Mouse (Mus musculus) lung, postnatal 0 days (tissue): Measurements from ENCODE around the gene Aaas. TPM values are rescaled to one million over a fixed set of nuclear protein-coding genes. Genes with fewer than 3 reads are reported as not detected.

Source experiments
- ATAC-seq: fragments of 200-750 bp; cut with Nextera tagmentation; 2 replicates; pipeline ENCODE4 v1.8.0; 2017; ENCODE audit warnings: moderate library complexity
- DNase-seq: peaks from one replicate; pipeline ENCODE4 v3.0.0-alpha.2; 2016; ENCODE audit warnings: low spot score
- H3K27ac ChIP-seq: fragments of 300-500 bp; sonication (generic); 2 replicates; pipeline ENCODE4 v1.5.1; 2014; ENCODE audit warnings: antibody characterized with exemption, mild to moderate bottlenecking, low read length, mixed read lengths
- H3K27me3 ChIP-seq: fragments of 300-500 bp; sonication (generic); replicated peaks from 2 replicates; pipeline ENCODE4 v1.6.1; 2014; ENCODE audit warnings: low read length, mixed read lengths; ENCODE audit not compliant: insufficient read depth
- H3K36me3 ChIP-seq: fragments of 300-500 bp; sonication (generic); 2 replicates; pipeline ENCODE4 v1.6.1; 2014; ENCODE audit warnings: low read length, mixed read lengths; ENCODE audit not compliant: insufficient read depth
- H3K4me1 ChIP-seq: fragments of 300-500 bp; sonication (generic); 2 replicates; pipeline ENCODE4 v1.6.1; 2014; ENCODE audit warnings: antibody characterized with exemption, low read depth, low read length, mixed read lengths; ENCODE audit not compliant: insufficient read depth
- H3K4me2 ChIP-seq: fragments of 300-500 bp; sonication (generic); replicated peaks from 2 replicates; pipeline ENCODE4 v1.6.1; 2014; ENCODE audit warnings: low read depth, mild to moderate bottlenecking, low read length, moderate library complexity, mixed read lengths
- H3K4me3 ChIP-seq: fragments of 300-500 bp; sonication (generic); 2 replicates; pipeline ENCODE4 v1.5.1; 2014; ENCODE audit warnings: low read depth, low read length
- H3K9ac ChIP-seq: fragments of 300-500 bp; sonication (generic); replicated peaks from 2 replicates; pipeline ENCODE4 v1.6.1; 2014; ENCODE audit warnings: low read depth, mild to moderate bottlenecking
- H3K9me3 ChIP-seq: fragments of 300-500 bp; sonication (generic); 2 replicates; pipeline ENCODE4 v1.6.1; 2016; ENCODE audit warnings: low read length, mixed read lengths
- CTCF ChIP-seq: IDR thresholded peaks from 2 replicates; pipeline ENCODE4 v1.5.1; 2016; ENCODE audit warnings: antibody characterized with exemption, mild to moderate bottlenecking
- EP300 ChIP-seq: IDR thresholded peaks from 2 replicates; pipeline ENCODE4 v1.6.1; 2016; ENCODE audit warnings: antibody characterized with exemption, mild to moderate bottlenecking, control low read depth
- WGBS: fragments of 180-500 bp; shearing (Covaris S2); extraction: QIAGEN DNeasy Blood & Tissue Kit; methylation state at CpG from one replicate; pipeline ENCODE4 v1.1.7; 2014; 5-methylcytosine and 5-hydroxymethylcytosine counted together
- polyA plus RNA-seq: library from polyadenylated mRNA; unstranded; fragments of >200 nt; fragmentation: Nextera tagmentation; extraction: Ambion mirVana; gene quantifications from 2 replicates; pipeline ENCODE4 v1.2.1, GENCODE M21; 2015

The Aaas gene
- polyA plus RNA-seq, 1 experiment from 2014 or later: 16.2 TPM

DNA sequence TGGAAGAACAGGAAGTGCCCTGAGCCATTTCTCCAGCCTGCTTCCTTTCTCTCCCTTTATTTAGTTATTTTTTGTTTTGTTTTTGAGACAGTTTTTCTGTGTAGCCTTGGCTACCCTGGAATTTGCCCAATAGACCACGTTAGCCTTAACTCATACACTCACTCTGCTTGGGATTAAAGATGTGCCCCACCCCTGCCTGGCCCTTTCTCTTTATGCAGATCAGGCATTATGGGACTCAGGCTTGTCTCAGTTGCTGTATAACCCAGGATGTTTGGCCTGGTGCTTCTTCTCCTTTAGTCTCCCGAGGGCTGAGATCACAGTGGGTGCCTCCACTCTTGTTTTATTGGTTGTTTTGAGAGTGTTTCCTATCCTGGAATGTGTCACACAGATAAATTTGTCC lies 41.9 kb upstream of the Aaas start:
- no peak for TF ChIP-seq CTCF
- no peak for TF ChIP-seq EP300
- Histone ChIP-seq H3K27ac (no peak overlapping the region), H3K9me3 (no peaks in the 10 kb centered on the region), H3K27me3 (no peaks in the 10 kb centered on the region), H3K9ac (no peak overlapping the region), H3K4me1 (peaks cover 11% of the 10 kb centered on the region; the same call in 1 of the 2 replicates), H3K4me3 (no peak overlapping the region), H3K36me3 (no peaks in the 10 kb centered on the region), H3K4me2 (no peak overlapping the region)
- ATAC-seq: no peak
- WGBS: 34% methylated on average over 2 of the region's 2 CpGs
- DNase-seq: no peak

DNA sequence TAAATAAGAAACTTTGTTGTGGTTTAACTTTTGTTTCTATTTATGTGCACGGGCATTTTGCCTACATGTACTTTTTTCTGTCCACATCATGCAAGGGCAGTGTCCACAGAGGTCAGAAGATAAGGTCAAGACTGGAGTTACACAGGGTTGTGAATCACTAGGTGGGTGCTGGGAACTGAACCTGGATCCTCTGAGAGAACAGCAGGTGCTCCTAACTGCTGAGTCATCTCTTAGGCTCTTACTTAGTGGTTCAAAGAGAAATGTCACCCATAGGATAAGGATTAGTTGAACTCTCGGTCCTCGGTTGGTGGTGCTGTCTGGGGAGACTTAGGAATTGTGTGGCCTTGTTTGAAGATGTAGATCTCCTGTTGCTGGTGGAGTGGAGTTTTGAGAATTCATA lies 38.4 kb upstream of the Aaas start:
- no peak overlapping the region for H3K27ac ChIP-seq
- peaks cover 5% of the 10 kb centered on the region; the same call in 1 of the 2 replicates for H3K4me1 ChIP-seq
- WGBS: 85% methylated on average over 3 of the region's 3 CpGs
- H3K9ac ChIP-seq: no peak overlapping the region
- no peak for TF ChIP-seq CTCF
- no peak for TF ChIP-seq EP300
- H3K36me3 ChIP-seq: no peaks in the 10 kb centered on the region
- ATAC-seq (no peak), DNase-seq (no peak)
- no peaks in the 10 kb centered on the region for H3K9me3 ChIP-seq
- H3K4me2 ChIP-seq: no peak overlapping the region
- H3K27me3 ChIP-seq: no peaks in the 10 kb centered on the region
- H3K4me3 ChIP-seq: no peak overlapping the region

DNA sequence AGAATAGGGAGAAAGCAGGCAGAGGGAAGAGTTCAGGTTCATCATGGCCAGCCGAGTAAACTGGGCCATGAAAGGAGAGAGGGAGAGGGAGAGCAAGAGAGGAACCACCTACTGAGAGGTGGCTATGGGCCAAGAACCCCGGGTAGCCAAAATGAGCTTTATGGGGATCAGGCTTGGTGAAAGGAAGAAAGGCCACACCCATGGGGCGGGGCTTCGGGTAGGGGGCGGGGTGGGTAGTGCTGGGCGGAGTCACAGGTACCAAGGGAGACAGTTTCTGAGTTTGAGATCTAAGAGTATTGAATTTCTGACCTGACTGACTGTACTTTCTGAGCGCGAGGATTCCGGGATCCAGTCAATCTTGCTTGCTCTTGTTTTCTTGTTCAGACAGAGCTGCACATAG lies 36.1 kb upstream of the Aaas start:
- Histone ChIP-seq H3K27ac (no peak overlapping the region), H3K9me3 (no peaks in the 10 kb centered on the region), H3K9ac (no peak overlapping the region), H3K27me3 (no peaks in the 10 kb centered on the region), H3K4me2 (no peak overlapping the region), H3K36me3 (no peaks in the 10 kb centered on the region), H3K4me3 (no peak overlapping the region), H3K4me1 (no peaks in the 10 kb centered on the region)
- no peak for TF ChIP-seq CTCF
- no peak for TF ChIP-seq EP300
- ATAC-seq: no peak
- no peak for DNase-seq
- 50% methylated on average over 9 of the region's 9 CpGs for WGBS

DNA sequence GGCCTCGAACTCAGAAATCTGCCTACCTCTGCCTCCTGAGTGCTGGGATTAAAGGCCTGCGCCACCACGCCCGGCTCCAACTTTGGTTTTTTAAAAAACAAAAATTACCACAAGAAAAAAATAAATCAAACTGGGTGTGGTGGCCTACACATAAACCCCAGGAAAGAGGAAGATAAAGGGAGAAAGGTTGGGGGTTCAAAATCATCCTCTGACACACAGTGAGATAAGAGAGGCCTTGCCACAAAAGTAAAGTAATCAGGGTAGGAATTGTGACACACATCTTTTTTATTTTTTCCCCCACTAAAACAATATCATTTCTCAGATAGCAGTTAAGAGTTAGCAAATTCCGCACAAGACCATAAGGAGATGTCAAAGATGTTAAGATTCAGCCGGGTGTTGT lies 33.1 kb upstream of the Aaas start:
- H3K4me2 ChIP-seq: no peak overlapping the region
- no peaks in the 10 kb centered on the region for H3K4me1 ChIP-seq
- DNase-seq: no peak
- H3K4me3 ChIP-seq: no peak overlapping the region
- H3K9me3 ChIP-seq: no peaks in the 10 kb centered on the region
- ATAC-seq: no peak
- TF ChIP-seq CTCF (no peak), EP300 (no peak)
- no peaks in the 10 kb centered on the region for H3K36me3 ChIP-seq
- 81% methylated on average over 6 of the region's 6 CpGs for WGBS
- no peak overlapping the region for H3K9ac ChIP-seq
- H3K27ac ChIP-seq: no peak overlapping the region
- H3K27me3 ChIP-seq: no peaks in the 10 kb centered on the region

DNA sequence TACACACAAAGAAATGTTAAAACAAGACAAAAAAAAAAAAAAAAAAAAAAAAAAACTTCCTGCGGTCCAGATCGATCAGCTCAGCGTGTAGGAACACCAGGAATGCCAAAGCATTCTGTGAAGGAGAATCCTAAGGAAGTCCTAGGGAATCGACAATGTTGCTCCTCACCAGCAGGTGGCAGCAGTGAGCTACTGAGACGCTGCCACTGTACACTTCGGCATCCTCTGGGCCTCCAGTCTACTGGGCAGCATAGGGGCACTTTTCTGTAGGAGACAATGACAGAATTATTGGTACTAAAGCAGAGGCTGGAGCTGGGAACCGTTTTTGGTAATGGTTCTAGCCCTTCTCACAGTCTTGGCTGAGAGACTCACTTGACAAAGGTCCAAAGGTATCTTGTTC lies 31.0 kb upstream of the Aaas start:
- H3K9ac ChIP-seq: no peak overlapping the region
- no peak overlapping the region for H3K4me3 ChIP-seq
- H3K4me2 ChIP-seq: no peak overlapping the region
- under 1% methylated on average over 7 of the region's 7 CpGs for WGBS
- H3K36me3 ChIP-seq: no peaks in the 10 kb centered on the region
- peak; percentile 57 for ATAC-seq
- H3K27ac ChIP-seq: no peak overlapping the region
- no peaks in the 10 kb centered on the region for H3K9me3 ChIP-seq
- H3K27me3 ChIP-seq: no peaks in the 10 kb centered on the region
- TF ChIP-seq EP300 (no peak), CTCF (peak; percentile 97)
- peak; percentile 90 for DNase-seq
- H3K4me1 ChIP-seq: peaks cover 7% of the 10 kb centered on the region; the same call in 1 of the 2 replicates

DNA sequence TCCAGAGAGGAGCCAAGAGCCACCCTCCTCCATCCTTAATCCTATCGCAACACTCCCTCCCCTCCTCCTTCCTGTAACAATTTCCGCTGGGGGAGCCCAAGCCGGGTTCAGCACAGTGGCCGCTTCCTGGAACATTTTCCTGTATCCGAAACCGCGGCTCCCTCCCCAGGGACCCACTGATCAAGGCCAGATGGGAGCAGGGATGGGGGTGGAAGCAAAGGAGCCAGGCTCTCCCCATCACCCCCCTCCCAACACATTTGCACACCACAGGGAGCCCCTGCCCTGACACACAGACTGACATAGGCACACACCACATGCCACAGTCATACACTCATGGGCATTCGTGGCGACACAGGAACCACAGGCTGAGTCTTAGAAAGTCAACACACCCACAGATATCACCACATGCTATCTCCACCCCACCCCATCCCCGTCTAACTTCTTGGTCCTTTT lies 27.3 kb upstream of the Aaas start:
- Histone ChIP-seq H3K4me2 (peak overlapping the region; percentile 96), H3K27me3 (no peaks in the 10 kb centered on the region), H3K36me3 (no peaks in the 10 kb centered on the region), H3K4me3 (0 out of 2 replicates have a peak overlapping the region, but pooled peaks have one; percentile 67), H3K4me1 (peaks cover 7% of the 10 kb centered on the region; the same call in 1 of the 2 replicates), H3K9ac (no peak overlapping the region), H3K9me3 (no peaks in the 10 kb centered on the region), H3K27ac (peak overlapping the region; percentile 77)
- 8% methylated on average over 10 of the region's 10 CpGs for WGBS
- DNase-seq (peak; percentile 79), ATAC-seq (peak; percentile 73)
- TF ChIP-seq EP300 (no peak; the same call in 1 of the 2 replicates), CTCF (no peak)

DNA sequence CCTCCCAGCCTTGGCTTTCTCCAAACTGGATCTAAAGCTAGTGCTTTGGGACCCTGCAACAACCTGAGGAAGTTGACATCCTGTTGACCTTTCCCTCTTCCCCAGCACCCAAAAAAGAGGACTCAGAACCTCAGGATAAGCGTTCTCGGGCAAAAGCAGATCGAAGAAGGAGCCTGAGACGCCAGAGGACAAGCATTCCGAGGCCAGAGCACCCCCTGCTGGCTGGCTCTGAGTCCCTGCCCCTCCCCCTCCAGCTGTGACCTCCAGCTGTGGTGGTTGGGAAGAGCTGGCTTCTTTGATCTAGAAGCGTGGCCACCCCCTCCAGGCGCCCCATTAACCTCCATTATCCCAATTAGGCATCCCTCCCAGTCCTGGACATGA lies 26.6 kb upstream of the Aaas start:
- Histone ChIP-seq H3K9me3 (no peaks in the 10 kb centered on the region), H3K4me2 (peak overlapping the region; percentile 96), H3K4me3 (peak overlapping the region; percentile 67), H3K36me3 (no peaks in the 10 kb centered on the region), H3K27me3 (no peaks in the 10 kb centered on the region), H3K27ac (peak overlapping the region; percentile 77), H3K9ac (peak overlapping the region; percentile 43), H3K4me1 (peaks cover 7% of the 10 kb centered on the region; the same call in 1 of the 2 replicates)
- DNase-seq: peak; percentile 94
- 1% methylated on average over 7 of the region's 7 CpGs for WGBS
- peak; percentile 88 for ATAC-seq
- TF ChIP-seq CTCF (peak; percentile 97), EP300 (no peak)
